Mouse (Mus musculus) testis, adult 2 months (tissue): ENCODE measurements around the gene Ptges3.

Experiments used
- CTCF ChIP-seq: fragments of 200-500 bp; IDR thresholded peaks from 2 replicates; pipeline ENCODE4 v1.5.1; 2012; ENCODE audit warnings: low read depth, mild to moderate bottlenecking, inconsistent platforms, low read length, moderate library complexity; ENCODE audit not compliant: control insufficient read depth, insufficient read depth, insufficient replicate concordance
- POLR2A ChIP-seq: fragments of 200-500 bp; IDR thresholded peaks from 2 replicates; pipeline ENCODE4 v1.6.1; 2012; ENCODE audit warnings: low read depth, mild to moderate bottlenecking, inconsistent platforms, low read length, moderate library complexity; ENCODE audit not compliant: control insufficient read depth

GRCm38 (mm10) chr10:128069201-128069600 lies 10.4 kb downstream of the Ptges3 start:
- TF ChIP-seq CTCF (no peak), POLR2A (no peak)
